Mouse (Mus musculus) fibroblast of lung, adult 2 months (primary cell): ENCODE results near the gene Ppp6r1.

Experiments
- DNase-seq: peaks from one replicate; pipeline ENCODE4 v3.0.0-alpha.2; 2011; ENCODE audit warnings: low read depth

The Ppp6r1 gene

DNA sequence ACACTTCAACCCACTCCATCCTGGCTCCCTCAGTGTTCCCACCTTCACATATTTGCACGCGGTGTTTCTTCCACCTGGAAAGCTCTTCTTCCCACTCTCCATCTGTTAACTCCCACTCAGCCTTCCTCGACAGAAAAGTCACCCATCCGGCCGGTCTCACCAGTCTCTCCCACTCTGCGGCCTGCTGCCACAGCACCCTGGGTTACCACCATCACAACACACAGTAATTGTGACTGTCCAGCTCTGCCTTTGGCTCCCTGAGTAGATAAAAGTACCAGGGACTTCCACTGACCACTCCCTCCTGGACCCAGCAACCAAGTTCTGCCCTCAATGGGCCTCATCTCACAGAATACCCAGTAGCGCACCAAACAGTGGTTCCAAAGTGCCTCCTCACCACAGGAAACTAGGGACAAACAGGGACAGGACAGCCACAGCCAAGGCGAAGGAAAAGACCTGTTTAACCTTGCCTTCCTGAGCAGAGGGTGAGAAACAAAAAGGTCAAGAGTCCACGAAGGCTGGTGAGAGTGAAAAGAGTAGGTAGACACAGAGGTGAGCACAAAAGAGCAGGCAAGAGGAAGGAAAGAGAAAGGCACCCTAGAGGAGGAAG, 1.2 kb downstream of the Ppp6r1 start:
- DNase-seq: no peak

DNA sequence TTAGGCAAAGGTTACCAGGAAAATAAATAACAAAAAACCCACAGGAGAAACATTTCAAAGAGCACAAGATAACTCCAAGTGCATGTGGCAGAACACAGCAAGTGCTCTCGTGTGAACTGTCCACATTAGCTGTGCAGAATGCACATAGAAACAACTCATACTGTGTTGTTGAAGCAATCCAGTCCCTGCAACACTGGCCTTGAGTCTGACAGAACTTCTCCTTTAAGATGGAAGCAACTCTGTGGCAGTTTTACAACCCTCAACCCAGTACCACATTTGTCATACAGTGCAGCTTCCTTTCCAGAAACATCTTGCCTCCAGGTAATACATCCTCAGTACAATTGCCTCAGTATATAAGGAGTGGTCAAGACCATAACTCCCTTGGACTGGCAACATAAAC, 2.0 kb downstream of the Ppp6r1 start:
- DNase-seq: no peak

DNA sequence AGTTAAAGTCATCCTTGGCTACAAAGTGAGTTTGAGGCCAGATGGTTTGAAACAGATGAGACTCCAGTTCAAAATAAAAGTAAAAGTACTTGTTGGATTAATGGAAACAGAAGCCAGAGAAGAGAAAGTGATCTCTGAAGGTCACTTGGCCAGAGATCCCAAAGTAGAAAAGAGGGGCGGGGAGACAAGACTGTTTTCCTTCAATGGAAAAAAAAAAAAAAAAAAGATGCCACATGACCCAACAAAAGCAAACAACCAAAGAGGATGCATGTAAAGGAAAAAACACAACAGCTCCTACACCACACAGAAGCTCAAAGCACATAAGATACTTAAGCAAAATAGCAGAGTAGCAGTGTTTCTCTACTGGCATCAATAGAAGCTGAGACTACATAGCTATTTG, 2.9 kb downstream of the Ppp6r1 start:
- no peak for DNase-seq

DNA sequence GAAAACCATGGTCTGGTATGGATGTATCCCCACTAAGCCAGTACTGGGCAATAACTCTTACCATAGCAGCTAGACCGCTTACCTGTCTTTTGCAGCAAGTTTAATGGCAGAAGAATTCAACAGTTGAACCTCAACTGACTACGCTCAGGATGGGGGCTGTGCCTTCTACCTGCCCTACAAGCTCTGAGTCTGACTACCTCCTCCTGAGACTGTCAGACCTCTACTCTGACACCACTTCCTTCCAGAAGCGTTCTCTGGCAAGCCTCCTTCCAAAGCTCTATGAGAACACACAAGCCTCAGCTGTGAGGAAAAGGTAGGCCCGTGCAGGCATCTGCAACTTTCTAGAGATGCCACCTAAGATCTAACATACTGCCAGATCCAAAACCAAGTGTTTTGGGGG, 3.4 kb downstream of the Ppp6r1 start:
- DNase-seq: no peak

DNA sequence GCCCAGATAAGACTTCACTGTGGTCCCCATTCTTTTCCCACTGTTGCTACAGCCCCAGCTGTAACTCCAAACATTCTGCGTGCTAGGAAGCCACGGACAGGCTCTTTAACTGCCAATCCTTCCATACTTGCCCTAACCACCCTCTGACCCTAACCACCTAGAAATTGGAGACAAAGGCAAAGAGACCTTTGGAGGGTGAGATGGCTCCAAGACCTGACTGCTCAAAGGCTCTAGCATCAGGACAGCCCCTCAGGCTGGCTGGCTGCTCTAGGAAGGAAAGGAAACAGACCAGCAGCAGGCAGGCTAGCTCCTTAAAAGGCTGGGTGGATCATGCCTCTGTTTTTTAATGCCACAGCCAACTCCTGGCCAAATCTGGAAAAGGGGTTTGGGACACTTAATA, 4.6 kb downstream of the Ppp6r1 start:
- no peak for DNase-seq

DNA sequence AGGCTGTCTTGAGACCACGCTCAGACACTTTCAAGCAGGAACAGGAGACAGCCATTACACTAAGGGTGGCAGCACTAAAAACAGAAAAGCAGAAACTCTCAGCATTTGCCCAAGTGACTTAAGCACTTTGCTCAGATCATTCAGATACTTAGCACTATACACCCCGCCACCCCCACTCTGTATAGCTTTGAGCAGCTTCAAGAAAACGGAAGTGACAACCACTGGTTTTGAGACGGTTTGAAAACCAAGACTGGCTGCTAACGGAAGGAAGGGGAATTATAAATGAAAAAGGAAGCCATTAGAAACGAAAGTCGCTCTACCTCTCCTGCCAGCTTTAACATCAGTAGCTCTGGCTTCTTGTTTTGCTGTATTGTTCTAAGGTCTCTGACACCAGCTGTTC, 5.0 kb downstream of the Ppp6r1 start:
- DNase-seq: no peak

DNA sequence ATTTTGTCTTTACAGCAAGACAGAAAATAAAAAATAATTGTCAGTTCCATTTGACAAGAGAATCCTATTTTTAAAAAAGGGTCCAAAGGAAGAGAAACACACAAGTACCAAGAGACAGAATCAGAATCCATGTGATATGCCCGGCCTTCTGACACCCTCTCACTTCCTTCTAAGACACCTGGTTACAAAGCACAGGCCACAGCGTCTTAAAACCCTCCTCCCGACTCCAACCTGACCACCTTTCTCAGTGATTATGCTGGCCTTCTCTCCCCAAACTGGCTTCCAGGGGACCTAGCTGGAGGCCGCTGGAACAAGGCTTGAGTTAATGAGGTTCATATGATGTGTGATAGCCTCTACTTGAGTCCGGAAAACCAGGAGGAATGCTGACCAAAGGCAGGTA, 5.5 kb downstream of the Ppp6r1 start:
- no peak for DNase-seq

DNA sequence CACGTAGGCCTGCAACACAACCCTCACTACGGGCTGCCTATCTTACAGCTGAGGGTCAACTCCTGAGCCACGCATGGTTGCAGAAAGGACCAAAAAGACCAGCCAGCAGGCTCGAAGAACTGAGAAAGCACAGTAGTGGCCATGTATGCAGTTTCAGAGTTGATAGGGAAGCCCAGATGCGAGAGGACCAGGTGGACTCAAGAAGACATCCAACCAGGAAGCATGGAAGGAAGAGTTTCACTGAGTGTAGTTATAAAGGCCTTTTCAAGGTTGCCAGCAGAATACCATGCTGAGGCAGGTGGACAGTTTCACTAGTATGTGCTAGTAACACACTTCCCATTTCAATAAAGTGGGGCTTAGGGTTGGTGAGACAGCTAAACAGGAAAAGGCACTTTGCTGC, 6.1 kb downstream of the Ppp6r1 start:
- no peak for DNase-seq

DNA sequence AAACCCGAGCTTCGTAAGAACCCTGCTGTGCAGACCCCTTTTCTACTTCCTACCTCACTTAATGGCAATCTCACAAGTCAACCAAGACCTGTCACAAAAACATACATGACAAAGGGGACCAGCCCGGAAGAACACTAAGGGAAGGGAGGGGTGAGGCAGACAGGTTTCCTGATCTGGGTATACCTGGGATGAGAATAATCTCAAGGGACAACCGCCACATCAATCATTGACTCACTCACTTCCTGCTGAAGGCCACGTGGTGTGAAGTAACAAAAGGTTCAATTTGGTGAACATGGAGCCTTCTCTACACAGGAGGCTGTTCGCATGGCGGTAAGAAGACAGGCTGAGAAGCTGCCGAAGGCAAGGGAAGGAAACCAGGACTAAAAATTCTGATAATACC, 7.2 kb downstream of the Ppp6r1 start:
- DNase-seq: no peak

DNA sequence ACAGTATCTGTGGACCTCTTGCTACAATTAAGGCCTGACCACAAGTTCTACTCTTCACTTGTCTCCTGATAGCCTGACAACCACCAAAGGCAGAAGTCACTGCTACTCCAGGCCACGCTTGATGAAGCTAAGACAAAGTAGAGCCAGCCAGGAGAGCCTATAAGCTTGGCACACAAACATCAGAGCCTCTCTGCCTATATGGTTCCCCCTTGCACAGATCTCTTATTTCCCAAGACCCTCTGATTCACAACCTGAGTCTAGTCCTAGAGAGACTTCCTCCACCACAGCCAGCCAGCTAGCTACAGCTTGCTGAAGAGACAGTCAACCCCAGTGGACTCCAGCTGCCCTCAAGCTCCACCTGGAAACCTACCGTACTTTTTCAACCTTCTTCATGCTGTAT, 10.8 kb downstream of the Ppp6r1 start:
- DNase-seq: no peak

DNA sequence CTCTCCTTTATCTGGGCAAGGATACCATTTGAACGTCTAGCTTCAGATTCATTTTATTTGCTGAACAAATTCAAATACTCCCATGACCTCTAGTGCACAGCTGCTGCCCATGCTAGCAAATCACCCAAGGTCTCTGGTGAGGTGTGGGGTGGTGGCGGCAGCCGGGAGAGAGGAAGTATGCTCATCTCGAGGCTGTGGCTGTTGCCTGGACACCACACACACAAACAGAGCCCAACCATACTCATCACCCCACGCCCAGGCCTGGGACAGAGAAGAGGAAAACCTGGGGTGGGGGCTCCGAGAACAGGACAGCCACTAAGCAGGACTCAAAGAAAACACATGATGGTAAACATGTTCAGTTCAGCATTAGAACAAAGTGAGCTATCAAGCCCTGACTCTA, 11.5 kb downstream of the Ppp6r1 start:
- DNase-seq: no peak

DNA sequence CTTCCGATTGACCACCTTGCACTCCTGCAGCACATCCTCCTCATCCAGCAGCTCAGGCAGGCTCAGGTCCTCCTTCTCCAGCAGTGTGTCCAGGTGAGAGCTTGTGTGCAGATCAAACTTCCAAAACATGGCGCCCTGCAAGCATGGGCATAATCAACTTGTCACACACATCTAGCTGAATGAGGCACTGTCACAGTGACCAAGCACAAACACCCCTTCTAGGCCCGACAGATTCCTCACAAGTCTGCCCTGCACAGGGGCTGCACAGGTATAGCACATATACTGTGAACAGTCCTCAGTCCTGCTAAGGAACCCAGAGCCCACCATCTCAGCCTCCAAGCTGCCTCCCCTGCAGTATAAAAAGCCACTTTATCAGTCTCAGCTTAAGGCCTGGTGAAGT, 12.0 kb downstream of the Ppp6r1 start:
- DNase-seq: no peak

DNA sequence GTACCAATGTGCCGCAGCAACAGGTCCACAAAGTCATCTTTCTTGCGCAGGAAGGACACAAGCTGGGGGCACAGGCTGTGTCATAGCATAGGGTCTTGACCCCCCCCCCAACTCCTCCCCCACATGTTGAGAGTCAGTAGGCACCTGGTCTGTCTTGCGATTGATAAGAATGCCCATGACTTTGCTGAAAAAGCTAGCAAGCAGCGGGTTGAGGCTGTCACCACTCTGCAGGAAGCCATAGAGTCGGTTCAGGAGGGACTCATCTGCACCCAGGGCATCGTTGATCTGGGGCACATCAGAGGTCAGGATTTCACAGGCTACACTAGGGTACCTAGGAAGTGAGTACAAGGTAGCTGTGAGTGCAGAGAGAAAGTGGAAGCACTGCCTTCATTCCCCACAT, 15.6 kb downstream of the Ppp6r1 start:
- DNase-seq: no peak

DNA sequence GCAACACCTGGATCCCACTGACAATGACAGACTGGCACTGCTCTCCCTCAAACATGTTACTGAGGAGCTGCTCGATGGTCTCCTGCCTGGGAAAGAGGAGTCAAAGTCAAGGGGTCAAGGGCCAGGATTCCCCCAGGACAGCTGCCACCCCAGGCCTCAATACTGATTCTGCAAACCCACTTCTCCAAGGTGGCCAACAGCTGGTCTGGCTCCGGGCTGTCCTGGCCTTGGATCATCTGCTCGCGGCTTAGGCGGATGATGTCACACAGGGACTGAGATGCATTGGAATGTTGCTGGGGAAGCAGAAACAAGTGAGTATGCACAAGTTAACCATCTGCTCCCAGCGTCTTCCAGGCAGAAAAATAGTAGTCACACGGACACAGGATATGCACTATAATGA, 16.9 kb downstream of the Ppp6r1 start:
- no peak for DNase-seq

DNA sequence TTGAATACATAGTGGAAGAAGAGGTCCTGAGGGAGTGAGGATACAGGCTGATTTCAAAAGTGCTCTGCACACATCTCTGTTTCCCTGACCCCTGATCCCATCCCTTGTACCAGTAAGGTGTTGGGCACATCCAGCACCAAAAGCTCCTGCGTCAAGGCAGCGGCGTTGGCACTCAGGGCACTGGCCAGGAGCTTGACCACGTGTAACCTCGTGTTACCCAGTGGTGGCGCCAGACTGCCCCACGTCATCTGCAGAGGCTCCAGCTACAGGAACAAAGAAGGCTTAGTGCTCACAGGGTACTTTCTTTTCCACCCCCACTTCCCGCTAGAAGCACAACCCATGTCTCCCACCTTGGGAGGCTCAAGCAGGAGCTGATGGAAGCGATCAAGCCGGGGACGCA, 17.7 kb downstream of the Ppp6r1 start:
- DNase-seq: no peak

DNA sequence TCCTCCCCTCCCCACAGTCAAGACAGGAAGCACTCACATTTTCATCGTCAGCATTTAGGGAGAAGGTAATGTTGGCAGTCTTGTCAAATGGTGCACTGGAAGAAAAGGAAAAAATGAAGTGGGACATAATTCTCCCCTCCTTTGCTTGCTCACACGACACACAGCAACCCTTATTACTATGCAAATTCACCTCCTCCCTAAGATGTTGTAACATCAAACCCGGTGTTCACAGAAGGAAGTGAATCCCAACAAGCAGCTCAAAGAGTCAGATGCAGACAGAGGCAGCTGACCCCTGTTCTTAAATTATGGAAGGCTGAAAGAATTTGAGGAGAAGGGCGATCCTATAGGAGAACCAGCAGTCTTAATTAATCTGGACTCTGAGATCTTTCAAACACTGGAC, 22.6 kb downstream of the Ppp6r1 start:
- DNase-seq: no peak

DNA sequence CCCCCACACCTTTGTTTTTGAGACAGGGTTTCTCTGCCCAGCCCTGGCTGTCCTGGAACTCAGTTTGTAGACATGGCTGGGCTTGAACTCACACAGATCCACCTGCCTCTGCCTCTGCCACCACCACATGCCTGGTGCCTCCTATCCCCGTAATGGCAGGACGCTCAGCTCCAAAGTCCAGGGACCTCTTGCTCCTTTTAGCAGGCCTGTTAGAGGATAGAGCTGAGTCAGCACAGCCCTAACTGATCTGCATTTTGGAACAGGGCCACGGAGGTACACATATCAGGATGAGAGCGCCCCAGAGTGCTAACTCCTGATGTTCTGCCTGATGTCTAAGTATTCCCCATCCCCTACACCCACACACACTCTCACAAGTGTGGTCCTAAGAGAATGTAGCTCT, 27.8 kb downstream of the Ppp6r1 start, which contains the start of gene Tmem86b:
Gene Tmem86b, minus strand, starts transcription at position 392 of the 400 bp plus-strand sequence.
- DNase-seq: no peak

DNA sequence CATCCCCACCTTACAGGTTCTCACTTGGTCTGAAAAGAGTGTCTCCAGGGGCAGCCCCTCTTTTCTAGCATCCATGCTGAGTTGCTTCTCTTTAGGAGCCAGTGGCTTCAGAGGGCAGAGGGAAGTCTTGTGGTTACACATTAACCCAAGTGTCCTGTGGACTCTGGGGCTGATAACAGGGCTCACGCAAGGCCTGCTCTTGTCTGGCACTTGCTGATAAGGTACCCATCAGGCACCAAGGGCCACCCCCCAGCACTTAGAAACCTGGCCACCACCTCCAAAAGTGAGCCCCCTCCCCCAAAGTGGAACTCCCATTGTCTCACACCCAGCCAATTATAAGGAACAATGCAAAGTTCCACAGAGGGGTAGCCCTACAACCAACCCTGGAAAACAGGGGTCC, 28.6 kb downstream of the Ppp6r1 start:
- DNase-seq: no peak

DNA sequence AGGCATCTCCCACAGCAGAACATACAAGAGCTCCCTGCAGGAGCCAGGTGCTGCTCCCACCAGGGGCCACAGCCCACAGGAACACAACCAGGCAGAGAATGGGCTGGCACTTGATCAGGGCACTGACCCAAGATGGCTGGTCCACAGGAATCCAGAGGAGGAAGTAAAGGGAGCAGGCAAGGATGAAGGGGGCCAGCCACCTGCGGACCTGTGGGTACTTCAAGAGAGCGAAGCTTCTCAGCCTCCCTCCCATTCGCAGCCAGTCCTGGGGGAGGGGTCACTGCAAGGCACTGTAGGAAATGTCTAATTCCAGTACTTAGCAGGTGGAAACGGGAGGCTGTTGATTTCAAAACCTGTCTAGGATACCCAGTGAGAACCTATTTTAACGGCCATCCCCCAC, 29.2 kb downstream of the Ppp6r1 start:
- DNase-seq: no peak

DNA sequence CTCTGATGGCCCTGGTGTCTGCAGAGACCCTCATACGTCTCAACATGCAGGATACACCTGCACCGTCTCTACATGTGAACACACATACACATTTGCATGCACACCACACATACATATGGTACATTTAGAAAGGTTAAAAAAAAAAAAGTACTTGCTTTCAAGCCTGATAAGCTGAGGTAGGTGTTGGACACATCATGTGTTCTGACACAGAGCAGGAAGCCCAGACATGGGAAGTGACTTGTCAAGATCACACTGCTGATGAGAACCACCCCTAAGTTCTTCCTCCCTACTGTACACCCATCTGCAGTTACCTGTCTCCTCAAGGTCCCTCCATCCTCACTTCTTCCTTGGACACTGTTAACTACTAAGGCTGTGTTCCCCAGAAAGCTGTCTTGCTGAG, 32.9 kb downstream of the Ppp6r1 start:
- DNase-seq: no peak

DNA sequence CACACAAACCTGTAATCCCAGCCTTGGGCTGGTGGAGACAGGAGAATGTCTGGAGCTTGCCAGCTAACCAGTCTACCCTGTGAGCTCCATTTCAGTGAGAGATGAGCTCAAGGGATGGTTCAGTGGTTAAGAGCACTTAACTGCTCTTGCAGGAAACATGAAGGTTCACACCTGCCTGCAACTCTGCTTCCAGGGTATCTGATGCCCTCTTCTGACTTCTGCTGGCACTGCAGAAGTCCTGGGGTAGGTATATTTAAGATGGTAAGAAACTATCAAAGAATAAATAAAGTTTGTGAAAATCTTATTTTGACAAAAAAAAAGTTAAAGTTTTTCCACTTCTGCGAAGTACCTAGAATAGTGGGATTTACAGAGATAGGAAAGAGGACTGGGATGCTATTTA, 34.5 kb downstream of the Ppp6r1 start:
- DNase-seq: no peak

DNA sequence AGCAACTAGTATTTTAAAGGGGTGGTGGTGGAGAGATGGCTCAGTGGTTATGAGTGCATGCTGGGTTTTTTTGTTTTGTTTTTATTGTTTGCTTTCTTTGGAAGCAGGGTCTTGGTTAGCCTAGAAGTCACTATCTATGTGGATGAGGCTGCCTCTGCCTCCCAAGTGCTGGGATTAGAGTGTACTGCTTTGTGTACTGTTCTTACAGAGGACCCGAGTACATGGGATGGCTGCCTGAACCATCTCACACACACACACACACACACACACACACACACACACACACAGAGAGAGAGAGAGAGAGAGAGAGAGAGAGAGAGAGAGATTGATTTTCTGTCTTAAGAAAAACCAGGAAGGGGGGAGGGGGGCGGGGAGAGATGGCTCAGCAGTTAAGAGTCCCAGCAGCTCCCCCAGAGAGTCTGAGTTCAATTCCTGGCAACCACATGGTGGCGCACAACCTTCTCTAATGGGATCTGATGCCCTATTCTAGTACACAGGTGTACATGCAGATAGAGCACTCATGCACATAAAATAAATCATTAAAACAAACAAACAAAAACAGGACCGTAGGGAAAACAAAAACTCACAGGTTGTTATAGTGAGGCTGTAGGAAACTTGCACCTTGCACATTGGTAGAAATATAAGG, 35.2 kb downstream of the Ppp6r1 start:
- no peak for DNase-seq

DNA sequence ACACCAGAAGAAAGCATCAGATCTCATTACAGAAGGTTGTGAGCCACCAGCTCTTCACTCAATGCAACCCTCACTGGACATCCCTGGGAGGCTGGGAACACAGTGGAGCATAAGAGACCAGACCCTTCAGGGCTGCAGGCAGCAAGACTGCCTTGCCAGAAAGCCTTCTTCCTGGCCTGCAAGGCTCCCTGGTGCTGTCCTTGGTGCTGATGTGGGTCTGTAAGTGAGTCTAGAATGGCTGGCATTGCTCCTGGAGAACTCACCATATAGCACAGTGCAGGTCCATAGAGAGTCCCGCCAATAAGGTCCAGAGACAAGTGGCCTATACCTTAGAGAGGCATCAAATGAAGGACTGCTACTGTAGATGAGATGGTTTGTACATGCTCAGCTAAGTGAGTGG, 38.8 kb downstream of the Ppp6r1 start:
- DNase-seq: no peak

DNA sequence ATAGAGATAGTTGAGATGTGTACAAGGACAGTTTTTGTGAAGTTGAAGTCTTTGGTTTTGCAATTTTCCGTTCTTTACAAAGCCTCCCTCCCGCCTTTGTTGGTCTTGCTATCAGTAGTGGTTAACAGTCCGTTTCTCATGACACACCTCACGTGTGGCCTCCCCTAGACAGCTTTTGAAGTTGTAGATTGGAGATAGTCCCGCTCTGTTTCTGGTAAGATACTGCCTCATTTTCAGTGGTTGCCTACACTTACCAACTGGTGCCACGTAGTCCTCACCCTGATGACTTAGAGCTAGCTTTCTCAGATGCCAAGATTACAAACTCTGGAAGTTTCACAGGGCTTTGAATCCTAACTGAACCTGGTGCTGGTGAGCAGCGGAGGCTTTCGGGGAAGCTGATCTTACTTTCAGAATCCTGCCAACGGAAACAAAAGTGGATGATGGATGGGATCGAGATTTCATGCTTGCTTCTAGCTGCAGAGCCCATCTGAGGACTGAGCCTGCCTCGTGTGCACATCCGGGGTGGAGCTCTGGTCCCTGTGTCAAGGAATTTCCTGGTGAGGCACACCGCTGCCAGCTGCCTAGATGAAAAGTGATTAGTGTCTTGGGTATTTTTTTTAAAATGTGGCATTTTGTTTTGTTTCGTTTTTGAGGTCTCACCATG, 44.9 kb downstream of the Ppp6r1 start:
- DNase-seq: no peak
